Mouse (Mus musculus) T-cell, adult 2 months (primary cell): ENCODE measurements at regions not wholly inside any gene's neighbourhood (a gene's known extent, or its start where the extent isn't known, plus 50 kb on each side); places are given as distances from the start of the nearest gene placed in this dataset.
A peak's percentile ranks its signal among the peaks of the same experiment; 100 is the strongest.
"Not testable (repeated sequence)": the region's sequence is repeated elsewhere in the genome, so short reads cannot be mapped to it uniquely, and the experiment has no call there.

ENCODE experiments used
- DNase-seq: peaks from one replicate; pipeline ENCODE4 v3.0.0; 2022; ENCODE audit warnings: low spot score

- DNase-seq: no peak
Observed at GRCm38 (mm10) chr6:31011407-31012020, 52.6 kb upstream of the Klf14 start.

GRCm38 (mm10) chr6:31016566-31016965 is 57.7 kb upstream of the Klf14 start:
- DNase-seq: no peak

DNA sequence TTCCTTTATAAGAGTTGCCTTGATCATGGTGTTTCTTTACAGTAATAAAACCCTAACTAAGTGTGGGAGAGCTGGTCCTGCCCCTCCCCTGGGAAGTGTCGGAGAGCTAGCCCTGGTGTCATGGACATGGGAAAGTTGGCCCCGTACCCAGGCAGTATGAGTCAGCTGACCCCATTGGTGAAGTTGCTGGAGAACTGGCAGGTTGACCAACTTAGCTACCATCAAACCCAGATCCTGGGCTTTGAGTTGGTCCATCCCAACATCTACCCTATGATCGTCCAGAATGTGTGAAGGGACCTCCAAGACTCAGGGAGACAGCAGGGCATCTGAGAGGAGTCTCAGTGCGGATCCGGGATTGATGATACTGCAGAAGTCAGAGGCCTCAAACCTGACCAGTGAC is 62.9 kb upstream of the Klf14 start:
- DNase-seq: no peak

DNA sequence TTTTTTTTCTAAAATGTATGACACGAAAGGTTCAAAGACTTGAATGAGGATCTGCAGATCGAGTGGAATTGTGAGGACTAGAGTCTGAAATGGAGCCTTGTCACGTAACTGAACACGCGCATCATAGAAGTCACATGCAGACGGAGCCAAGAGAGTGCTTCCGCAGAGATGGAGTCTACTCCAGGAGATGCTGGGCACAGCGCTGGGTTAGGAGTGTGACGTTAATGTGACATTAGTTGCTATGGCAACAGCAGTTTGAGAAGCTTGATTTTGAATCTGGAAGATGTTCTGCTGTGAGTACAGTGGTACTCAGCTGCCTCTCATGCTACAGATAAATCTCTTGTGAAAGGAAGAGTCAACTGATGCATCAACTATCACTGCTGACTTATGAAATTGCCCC is 70.9 kb upstream of the Klf14 start:
- DNase-seq: no peak

DNA sequence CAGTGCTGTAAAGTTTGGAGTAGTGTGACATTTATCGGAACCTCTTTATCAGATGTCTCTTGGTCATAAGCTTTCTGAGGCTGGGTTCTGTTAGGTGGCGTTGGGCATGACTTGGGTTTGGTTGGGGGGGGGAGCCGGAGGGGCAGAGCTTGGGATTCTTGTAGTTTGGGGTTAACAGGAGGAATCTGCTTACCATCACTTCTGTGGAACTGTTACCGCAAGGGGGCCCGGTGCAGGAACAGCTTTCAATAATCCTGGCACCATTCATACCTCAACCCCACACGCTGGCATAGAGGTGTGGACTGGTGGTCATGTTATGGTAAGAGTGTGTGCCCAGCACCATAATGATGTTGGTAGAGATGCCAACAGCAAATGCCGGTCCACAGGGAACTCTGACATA is 72.1 kb upstream of the Klf14 start:
- DNase-seq: no peak

GRCm38 (mm10) chr6:31032147-31032546 is 73.3 kb upstream of the Klf14 start:
- no peak for DNase-seq

DNA sequence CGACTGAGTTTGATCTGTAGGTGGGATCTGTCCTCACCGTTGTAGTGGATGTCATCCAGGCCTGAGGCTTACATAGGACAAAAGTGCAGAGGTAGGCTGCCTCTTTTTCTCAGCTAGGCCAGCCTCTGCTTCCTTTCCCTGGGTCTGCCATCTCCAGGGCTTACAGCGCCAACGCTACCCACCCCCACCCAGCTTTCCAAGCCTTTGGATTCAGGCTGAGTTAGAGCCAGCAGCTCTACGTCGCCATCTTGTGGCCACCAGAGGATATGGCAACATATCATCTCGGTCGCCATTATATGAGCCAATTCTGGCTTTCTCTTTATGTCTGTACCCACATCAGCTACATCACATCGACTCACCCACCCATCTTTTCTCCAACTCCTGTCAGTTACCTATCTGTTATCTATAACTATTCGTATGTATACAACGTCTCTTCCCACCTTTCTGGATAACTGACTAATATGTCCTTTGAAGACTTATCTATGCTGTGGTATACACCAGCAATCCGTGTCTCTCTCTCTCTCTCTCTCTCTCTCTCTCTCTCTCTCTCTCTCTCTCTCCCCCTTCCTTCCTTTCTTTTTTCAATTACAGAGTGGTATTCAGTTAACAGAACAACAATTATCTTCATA is 74.2 kb upstream of the Klf14 start:
- peak; percentile 33 for DNase-seq

DNA sequence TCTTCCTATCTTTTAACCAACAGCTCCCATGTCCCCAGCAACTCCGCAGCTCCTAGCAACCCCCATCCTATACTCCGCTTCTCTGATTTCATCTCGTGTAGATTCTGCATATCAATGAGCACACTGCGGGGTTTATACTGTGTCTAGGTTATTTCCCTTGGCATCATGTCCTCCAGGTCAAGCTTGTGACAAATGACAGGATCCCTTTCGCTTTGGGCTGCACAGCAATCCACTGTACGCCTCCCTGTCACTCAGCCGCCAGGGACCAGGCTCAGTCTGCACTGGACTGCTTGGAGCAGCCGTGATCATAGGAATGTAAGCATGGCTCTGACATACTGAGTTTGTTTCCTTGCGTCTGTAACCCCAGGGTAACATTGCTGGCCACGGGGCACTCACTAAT is 75.9 kb upstream of the Klf14 start:
- DNase-seq: no peak

GRCm38 (mm10) chr6:31037801-31038395 is 79.0 kb upstream of the Klf14 start:
- no peak for DNase-seq

DNA sequence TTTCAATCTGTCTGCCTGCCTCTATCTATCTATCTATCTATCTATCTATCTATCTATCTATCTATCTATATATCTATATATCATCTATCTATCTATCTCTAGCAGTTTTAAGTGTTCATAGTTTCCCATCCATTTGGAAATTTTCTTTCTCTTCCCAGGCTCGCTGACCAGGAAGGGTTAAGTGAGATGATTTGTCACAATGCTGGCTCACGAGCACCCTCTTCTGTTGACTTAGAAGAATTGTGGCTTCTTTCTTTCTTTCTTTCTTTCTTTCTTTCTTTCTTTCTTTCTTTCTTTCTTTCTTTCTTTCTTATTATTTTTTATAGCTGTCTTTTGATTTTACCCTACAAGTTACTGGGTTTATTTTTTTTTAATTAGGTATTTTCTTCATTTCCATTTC is 79.6 kb upstream of the Klf14 start:
- DNase-seq: not testable (repeated sequence)

DNA sequence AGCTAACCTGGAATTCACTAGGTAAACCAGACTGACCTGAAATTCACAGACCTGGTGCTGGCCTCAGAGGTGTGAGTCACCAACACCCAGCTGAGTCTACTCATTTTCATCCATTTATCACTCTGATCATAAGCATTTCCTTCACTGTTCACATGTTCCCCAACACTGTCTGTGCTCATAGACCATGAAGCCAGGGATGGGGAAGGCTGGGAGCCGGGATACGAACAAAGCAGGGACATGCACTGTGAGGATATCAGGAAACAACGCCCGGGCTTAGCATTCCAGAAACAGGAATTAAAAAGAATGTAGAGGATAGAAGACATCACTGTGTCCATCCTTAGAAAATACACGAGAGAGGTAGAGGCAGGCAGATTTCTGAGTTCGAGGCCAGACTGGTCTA is 80.6 kb upstream of the Klf14 start:
- DNase-seq: no peak

DNA sequence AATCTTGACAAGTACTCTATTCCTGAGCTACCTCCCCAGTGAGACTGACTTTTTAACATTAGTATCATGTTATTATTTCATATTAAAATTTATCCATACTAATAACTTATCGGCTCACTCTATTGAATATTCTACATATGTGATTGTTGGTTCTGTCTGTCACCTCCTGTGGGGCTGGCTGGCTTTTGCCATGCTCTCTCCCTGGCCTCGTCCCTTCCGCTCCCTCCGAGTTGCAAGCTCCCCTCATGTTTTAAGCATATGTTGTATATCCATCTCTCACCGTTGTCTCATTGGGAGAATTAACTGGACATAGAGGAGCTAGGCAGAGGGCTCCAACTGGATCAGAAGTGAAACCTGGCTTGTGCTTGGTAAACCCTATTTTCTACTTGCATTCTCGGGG is 81.9 kb upstream of the Klf14 start:
- DNase-seq: no peak

DNA sequence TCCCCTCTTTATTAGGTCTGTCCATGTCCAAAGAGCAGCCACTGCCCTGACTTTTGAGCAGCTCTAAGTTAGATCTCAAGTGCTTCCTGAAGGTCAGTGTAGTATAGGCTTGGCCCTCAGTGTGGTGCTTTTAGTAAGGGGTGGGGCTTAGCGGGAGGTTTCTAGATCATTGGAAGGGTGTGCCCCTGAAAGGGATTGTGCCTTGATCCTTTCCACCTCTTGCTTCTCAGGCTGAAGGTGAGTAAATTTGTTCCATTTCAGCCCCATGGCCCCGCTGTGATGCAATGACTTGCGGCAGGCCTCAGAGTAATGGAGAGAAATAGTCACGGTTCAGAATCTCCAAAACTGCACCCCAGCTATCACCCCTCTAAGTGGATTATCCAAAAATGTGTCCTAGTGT is 84.5 kb upstream of the Klf14 start:
- no peak for DNase-seq

DNA sequence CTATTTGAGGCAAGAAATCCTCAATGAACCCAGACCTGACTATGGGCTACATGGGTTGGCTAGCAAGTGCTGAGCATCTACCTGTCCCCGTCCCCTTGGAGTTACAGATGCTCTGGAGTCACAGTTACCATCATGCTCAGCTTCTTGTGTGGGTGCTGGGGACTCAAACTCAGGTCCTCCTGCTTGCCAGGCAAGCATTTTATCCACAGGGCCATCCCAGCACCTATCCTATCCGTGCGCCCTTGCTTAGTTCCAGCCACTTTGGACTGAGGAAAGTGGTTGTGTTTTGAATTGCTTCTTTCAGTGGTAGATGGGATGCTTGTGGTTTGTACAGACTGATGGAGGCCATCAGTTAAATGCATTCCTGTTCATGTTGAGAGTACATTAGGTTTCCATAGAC is 85.0 kb upstream of the Klf14 start:
- no peak for DNase-seq

GRCm38 (mm10) chr6:31046197-31046596 is 87.3 kb upstream of the Klf14 start:
- DNase-seq: no peak

GRCm38 (mm10) chr6:31048920-31049576 is 90.2 kb upstream of the Klf14 start:
- DNase-seq: no peak

- no peak for DNase-seq
Observed at GRCm38 (mm10) chr6:31050831-31051230, 92.0 kb upstream of the Klf14 start.

DNA sequence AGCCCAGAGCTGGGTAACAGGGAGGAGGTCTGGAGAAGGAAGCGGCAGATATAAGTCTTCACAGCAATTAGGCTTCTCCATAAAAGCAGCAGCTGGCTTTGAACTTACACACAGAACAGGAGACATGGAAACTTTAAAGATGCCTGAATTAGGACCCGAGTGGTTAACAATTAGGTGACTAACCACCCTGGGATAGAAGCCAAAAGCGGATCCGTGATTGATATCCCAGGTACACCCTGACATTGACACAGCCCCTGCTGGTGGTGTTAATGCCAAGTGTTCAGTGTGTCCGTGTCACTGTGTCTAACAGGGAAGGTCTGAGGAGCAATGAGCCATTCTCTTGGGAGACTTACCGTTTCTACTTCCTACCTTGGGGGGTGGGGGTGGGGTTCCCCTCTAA is 92.9 kb upstream of the Klf14 start:
- no peak for DNase-seq

DNA sequence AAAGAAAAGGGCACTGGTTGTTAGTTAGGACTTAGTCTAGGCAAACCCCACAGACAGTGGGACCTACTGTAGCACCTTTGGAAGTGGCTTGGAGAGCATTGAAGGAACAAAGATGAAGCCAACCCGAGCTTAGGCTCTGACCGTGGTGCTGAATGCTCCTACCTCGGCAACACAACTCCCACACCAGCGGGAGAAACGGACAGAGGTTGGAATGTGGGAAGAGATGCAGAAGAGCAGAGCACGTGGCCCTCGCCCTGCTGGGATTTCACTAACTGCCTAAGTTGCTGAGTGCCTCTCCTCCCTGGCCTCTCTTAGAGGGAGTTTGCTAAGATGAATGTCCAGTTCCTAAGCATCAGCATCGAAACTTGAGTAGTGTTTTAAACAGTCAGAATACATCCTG is 94.1 kb upstream of the Klf14 start:
- no peak for DNase-seq

DNA sequence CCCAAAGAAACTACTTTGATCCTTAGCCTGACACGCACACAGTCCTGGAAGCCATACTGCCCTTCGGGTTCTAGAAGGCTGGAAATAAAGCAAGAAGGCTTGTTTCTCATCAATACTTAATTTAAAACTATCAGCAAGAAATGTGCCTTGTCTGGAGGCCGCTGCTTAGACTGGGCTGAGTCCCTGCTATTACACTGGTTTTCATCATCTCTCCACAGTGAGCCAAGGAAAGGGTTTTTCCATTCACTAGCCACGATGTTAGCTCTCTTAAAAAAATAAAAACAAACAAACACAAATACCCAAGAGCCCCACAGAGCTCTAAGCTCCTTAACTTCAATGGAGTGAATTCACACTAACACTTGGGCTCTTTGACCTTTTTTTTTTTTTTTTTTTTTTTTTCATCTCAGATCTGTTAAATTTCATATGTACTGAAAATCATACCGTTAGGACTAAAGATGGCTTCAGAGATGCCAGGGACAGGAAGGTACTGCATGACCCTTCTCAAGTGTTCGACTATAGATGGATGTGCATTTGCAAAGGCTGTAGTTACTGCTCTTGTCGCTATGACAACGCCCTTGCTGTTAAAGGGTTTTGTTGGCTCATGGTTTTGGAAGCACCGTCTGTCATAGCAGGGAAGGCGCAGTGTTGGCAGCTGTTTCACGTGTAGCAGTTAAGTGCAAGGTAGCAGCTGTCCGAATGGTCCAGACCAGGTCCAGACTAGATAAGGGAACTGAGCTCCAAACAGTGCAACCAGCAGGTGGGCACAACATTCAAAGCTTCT is 98.1 kb upstream of the Klf14 start:
- no peak for DNase-seq

DNA sequence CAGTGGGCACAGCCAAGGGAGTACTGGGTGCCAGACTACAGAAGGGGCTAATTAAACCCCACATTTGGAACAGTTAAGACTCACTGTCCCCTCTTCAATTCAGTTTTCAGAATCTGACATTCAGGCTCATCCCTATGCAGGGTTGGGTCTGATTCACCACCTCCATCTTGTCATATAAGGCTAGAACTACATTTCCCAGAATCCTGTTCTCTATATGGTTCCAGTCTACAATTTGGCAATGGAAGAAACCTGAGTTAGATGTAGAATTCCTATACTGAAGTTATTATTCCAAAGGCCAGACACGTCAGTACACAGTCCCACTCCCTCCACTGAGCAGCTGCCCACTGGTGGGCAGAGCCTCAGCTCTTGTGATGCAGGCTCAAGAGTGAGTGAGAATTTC is 99.4 kb upstream of the Klf14 start:
- DNase-seq: no peak

DNA sequence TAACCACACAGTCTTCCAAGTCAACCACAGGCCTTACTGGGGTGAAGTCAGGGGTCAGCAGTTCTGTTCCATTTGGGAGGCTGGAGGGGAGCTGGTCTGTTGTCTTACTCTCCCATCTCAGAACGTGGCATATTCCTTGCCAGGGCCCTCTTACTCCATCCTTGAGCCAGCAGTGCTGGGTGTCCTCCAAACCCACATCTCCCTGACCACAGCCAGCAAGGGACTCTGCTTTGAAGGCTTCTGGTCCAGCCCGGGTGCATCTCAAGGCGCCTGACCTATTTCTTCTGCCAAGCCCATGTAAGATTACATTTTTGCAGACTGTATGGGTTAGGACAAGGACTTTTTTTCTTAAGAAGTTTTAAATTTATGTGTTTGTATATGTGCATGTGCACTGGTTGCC is 100.1 kb upstream of the Klf14 start:
- DNase-seq: no peak

- no peak for DNase-seq
Observed at GRCm38 (mm10) chr6:31061813-31062212, 102.9 kb upstream of the Klf14 start.
